Mouse (Mus musculus) kidney, postnatal 0 days (tissue): Measurements from ENCODE around the gene Cbx8. TPM values are rescaled to one million over a fixed set of nuclear protein-coding genes. Genes with fewer than 3 reads are reported as not detected.

Source experiments
- ATAC-seq: fragments of 200-750 bp; cut with Nextera tagmentation; replicated peaks from 2 replicates; pipeline ENCODE4 v1.8.0; 2017; ENCODE audit warnings: low read depth, moderate number of reproducible peaks, moderate TSS enrichment, moderate library complexity; ENCODE audit not compliant: low FRiP score
- DNase-seq: peaks from one replicate; pipeline ENCODE4 v3.0.0-alpha.2; 2016; ENCODE audit warnings: low spot score
- H3K27ac ChIP-seq: fragments of 300-500 bp; sonication (generic); 2 replicates; pipeline ENCODE4 v1.5.1; 2014; ENCODE audit warnings: mild to moderate bottlenecking
- H3K27me3 ChIP-seq: fragments of 300-500 bp; sonication (generic); 2 replicates; pipeline ENCODE4 v1.6.1; 2014; ENCODE audit warnings: low read length, mixed read lengths; ENCODE audit not compliant: insufficient read depth
- H3K36me3 ChIP-seq: fragments of 300-500 bp; sonication (generic); 2 replicates; pipeline ENCODE4 v1.6.1; 2014; ENCODE audit warnings: low read length, mixed read lengths; ENCODE audit not compliant: insufficient read depth
- H3K4me1 ChIP-seq: fragments of 300-500 bp; sonication (generic); replicated peaks from 2 replicates; pipeline ENCODE4 v1.6.1; 2014; ENCODE audit warnings: antibody characterized with exemption, low read length, mixed read lengths; ENCODE audit not compliant: insufficient read depth
- H3K4me2 ChIP-seq: fragments of 300-500 bp; sonication (generic); 2 replicates; pipeline ENCODE4 v1.6.1; 2014; ENCODE audit warnings: mild to moderate bottlenecking, low read length, moderate library complexity, mixed read lengths
- H3K4me3 ChIP-seq: fragments of 300-500 bp; sonication (generic); replicated peaks from 2 replicates; pipeline ENCODE4 v1.5.1; 2014; ENCODE audit warnings: low read depth, low read length
- H3K9ac ChIP-seq: fragments of 300-500 bp; sonication (generic); 2 replicates; pipeline ENCODE4 v1.6.1; 2014; ENCODE audit warnings: low read depth, low read length
- H3K9me3 ChIP-seq: fragments of 300-500 bp; sonication (generic); replicated peaks from 2 replicates; pipeline ENCODE4 v1.6.1; 2016; ENCODE audit warnings: low read length, inconsistent platforms, mixed read lengths
- CTCF ChIP-seq: IDR thresholded peaks from 2 replicates; pipeline ENCODE4 v1.5.1; 2016; ENCODE audit warnings: antibody characterized with exemption, low read depth, mild to moderate bottlenecking, moderate library complexity
- WGBS: fragments of 180-500 bp; shearing (Covaris S2); extraction: QIAGEN DNeasy Blood & Tissue Kit; methylation state at CpG from one replicate; pipeline ENCODE4 v1.1.7; 2014; 5-methylcytosine and 5-hydroxymethylcytosine counted together
- polyA plus RNA-seq: library from polyadenylated mRNA; unstranded; fragments of >200 nt; fragmentation: Nextera tagmentation; extraction: Ambion mirVana; gene quantifications from 2 replicates; pipeline ENCODE4 v1.2.1, GENCODE M21; 2015

Cbx8 gene
- polyA plus RNA-seq, 1 experiment from 2014 or later = 6.1 TPM

DNA sequence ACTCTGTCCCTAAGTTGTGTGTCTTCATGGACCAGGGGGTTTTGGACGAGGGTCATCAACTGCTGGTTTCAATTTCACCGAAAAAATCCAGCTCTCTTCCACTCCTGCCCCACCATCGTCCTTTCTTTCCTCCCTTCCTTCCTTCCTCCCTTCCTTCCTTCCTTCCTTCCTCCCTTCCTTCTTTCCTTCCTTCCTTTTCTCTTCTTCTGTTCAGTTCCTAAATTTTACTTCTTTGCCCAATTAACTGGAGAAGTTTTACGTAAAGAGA lies 2.4 kb upstream of the Cbx8 start:
- Histone ChIP-seq H3K36me3 (0 out of 2 replicates have a peak, but pooled peaks cover 4% of the 10 kb centered on the region), H3K4me2 (no peak overlapping the region), H3K27ac (no peak overlapping the region), H3K9ac (no peak overlapping the region), H3K27me3 (peaks cover 72% of the 10 kb centered on the region), H3K4me3 (no peak overlapping the region), H3K9me3 (no peaks in the 10 kb centered on the region), H3K4me1 (peaks cover 46% of the 10 kb centered on the region)
- no peak for ATAC-seq
- 6% methylated on average over 4 of the region's 4 CpGs for WGBS
- DNase-seq = no peak
- no peak for TF ChIP-seq CTCF

DNA sequence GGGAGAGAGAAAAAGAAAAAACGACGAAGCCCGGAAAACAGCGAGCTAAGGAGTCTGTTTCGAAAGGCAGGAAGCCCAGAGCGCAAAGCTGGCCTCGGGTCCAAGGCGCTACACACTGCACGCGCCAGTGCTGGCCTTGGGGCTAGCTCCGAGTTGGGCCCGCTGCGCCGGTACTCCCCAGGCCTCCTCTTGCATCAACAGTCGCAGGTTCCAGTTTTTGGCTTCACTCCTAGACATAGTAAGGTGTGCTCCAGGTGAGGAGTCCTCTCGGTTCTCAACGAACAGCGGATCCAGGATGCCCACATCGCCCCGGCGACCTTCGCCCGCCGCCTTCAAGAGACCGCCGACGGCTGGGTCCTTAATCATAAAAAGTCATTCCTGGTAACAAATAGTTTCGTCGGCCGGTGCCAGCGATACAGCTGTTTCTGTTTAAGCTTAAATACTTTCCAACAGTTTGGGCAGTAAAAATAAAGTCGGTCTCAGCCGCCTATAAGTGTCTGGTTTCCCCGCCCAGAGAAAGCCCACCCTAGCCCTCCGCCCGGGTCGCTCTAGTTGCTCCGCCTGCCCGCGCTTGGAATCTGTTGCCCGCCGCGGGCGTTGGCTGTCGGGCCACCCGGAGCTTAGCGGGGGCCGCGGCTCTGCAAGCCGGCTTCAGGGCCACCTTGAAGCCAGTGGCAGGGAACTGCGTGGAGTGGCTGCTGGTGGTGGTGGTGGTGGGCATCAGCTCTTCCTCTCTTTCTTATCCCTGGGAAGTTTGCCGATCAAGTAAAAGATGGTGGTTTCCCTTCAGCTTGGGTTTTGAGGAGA lies 1.9 kb upstream of the Cbx8 start:
- 1% methylated on average over 52 of the region's 52 CpGs for WGBS
- H3K9me3 ChIP-seq = no peaks in the 10 kb centered on the region
- no peak overlapping the region for H3K9ac ChIP-seq
- H3K27me3 ChIP-seq = peaks cover 66% of the 10 kb centered on the region
- H3K4me3 ChIP-seq = peak overlapping the region; percentile 62; the same call in 1 of the 2 replicates
- no peak for TF ChIP-seq CTCF
- H3K36me3 ChIP-seq = 0 out of 2 replicates have a peak, but pooled peaks cover 4% of the 10 kb centered on the region
- ATAC-seq (no peak), DNase-seq (no peak)
- peaks cover 50% of the 10 kb centered on the region for H3K4me1 ChIP-seq
- no peak overlapping the region for H3K27ac ChIP-seq
- peak overlapping the region; percentile 4 for H3K4me2 ChIP-seq

DNA sequence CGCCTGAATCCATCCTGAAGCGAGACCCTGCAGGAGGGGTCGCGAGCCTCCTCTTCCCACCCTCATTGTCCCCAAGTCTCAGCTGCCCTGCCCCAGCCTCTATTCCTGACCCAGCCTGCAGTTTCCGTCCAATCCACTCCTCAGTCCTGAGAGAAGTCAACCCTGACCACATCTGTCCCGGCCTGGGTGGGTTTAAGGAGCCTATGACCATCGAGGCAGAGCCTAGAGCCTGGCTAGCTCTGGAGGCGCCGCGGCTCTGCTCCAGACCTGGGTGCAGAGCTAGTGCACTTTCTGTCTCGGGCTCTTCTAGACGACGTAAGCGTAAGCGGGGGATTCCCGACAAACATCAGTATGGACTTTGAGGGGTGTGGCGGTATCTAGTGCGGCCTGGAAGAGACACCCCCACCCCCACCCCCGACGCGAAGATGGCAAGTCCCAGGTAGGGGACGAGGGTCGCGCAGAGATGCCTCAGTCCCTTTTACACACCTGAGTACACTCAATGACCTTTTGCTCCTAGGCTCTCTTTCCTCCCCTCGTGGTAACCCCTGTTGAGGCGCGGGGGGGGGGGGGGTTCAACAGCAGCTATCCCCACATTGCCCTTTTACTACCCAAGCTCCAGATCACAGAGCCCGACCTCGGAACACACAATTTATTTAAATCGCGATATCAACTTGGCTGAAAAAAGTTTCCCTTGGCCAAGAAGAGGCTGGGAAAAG lies 1.1 kb upstream of the Cbx8 start:
- no peaks in the 10 kb centered on the region for H3K9me3 ChIP-seq
- peak overlapping the region; percentile 51 for H3K9ac ChIP-seq
- DNase-seq = no peak
- H3K27me3 ChIP-seq = peaks cover 60% of the 10 kb centered on the region
- ATAC-seq = no peak
- peaks cover 54% of the 10 kb centered on the region for H3K4me1 ChIP-seq
- peak overlapping the region; percentile 62 for H3K4me3 ChIP-seq
- H3K27ac ChIP-seq = no peak overlapping the region
- TF ChIP-seq CTCF = no peak
- H3K36me3 ChIP-seq = 0 out of 2 replicates have a peak, but pooled peaks cover 4% of the 10 kb centered on the region
- peak overlapping the region; percentile 99 for H3K4me2 ChIP-seq
- 1% methylated on average over 29 of the region's 31 CpGs for WGBS

DNA sequence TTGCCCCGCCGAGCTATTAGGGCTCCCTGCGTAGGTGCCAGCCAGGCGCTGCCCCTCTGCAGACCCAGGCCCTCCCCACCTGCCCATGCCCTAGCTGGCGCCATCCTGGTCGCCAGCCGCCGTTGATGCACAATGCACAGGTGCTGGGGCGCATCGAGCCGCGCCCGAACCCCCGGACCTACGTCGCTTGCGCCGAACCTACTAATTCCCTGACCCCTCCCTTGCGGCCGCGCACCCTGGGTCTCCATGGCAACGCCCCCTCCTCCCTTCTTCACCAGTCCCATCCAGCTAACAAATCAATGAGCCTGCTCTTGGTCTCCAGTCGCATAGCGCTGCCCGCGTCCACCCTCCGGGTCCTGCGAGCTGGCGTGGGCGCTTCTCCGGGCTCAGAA lies 552 bp upstream of the Cbx8 start:
- Histone ChIP-seq H3K27ac (no peak overlapping the region), H3K4me1 (peaks cover 51% of the 10 kb centered on the region), H3K4me3 (peak overlapping the region; percentile 62), H3K4me2 (peak overlapping the region; percentile 99), H3K27me3 (peaks cover 57% of the 10 kb centered on the region), H3K36me3 (0 out of 2 replicates have a peak, but pooled peaks cover 4% of the 10 kb centered on the region), H3K9me3 (no peaks in the 10 kb centered on the region), H3K9ac (peak overlapping the region; percentile 51)
- WGBS = under 1% methylated on average over 31 of the region's 31 CpGs
- ATAC-seq (no peak; the same call in none of the 2 replicates), DNase-seq (no peak)
- TF ChIP-seq CTCF = no peak

DNA sequence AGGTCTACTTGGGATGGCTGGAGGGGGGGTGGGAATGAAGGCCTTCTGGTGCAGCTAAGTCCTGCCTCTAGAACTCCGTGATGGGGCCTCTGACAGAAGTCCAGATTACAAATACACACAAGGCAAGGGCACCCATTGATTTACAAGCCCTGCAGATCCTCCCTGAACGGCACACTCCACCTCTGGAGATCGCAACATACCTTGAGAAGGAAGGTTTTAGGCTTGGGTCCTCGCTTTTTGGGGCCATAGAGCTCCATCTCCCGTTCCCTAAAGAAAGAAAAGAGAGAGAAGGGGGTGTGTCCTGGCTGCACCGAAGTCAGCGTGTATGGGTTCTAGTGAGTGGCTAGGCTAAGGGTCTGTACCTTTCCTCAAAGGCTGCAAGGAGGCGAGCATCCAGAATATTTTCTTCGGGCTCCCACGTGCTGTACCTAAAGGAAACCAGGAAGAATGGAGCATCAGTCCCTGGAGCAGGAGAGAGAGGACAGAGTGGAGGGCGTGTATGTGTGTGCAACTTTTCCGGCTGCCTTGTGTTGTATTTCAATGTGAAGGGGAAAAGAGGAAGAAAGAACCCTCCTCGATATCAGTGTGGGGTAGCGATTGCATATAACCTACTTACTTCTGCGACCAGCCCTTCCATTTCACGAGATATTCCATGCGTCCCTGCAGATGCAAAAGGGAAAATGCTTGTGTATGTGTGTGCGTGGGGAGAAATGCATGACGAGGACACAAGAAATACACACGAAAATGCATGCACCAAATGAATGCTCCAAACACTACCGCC lies 847 bp downstream of the Cbx8 start:
- H3K27me3 ChIP-seq = peaks cover 51% of the 10 kb centered on the region
- peak overlapping the region; percentile 71 for H3K4me3 ChIP-seq
- H3K36me3 ChIP-seq = 0 out of 2 replicates have a peak, but pooled peaks cover 4% of the 10 kb centered on the region
- peak overlapping the region; percentile 93 for H3K4me2 ChIP-seq
- WGBS = 16% methylated on average over 21 of the region's 21 CpGs
- H3K27ac ChIP-seq = no peak overlapping the region
- TF ChIP-seq CTCF = no peak
- DNase-seq (no peak), ATAC-seq (no peak)
- H3K4me1 ChIP-seq = peaks cover 49% of the 10 kb centered on the region
- no peaks in the 10 kb centered on the region for H3K9me3 ChIP-seq
- H3K9ac ChIP-seq = peak overlapping the region; percentile 84
